Mouse (Mus musculus) natural killer cell, adult 2 months (primary cell): ENCODE data around the gene Heatr9.

Experiments
- DNase-seq, 2 experiments: peaks; one replicate each; pipeline ENCODE4 v3.0.0; 2022; ENCODE audit warnings: low spot score in 2 of 2

The Heatr9 gene

GRCm38 (mm10) chr11:83533192-83533591 lies 11.2 kb upstream of the Heatr9 start:
- no peak for DNase-seq

GRCm38 (mm10) chr11:83530360-83530759 lies 8.4 kb upstream of the Heatr9 start, which contains the start of gene Ccl5:
Ccl5 (minus strand) TSS chr11:83530518.
- peak; percentile 75 to 87 for DNase-seq

GRCm38 (mm10) chr11:83529024-83529423 lies 7.0 kb upstream of the Heatr9 start:
- DNase-seq, result no peak

- DNase-seq, result no peak
Observed at GRCm38 (mm10) chr11:83518371-83518770, 3.6 kb downstream of the Heatr9 start.

GRCm38 (mm10) chr11:83517153-83517552 lies 4.8 kb downstream of the Heatr9 start:
- DNase-seq, result no peak

- DNase-seq, result no peak
Observed at GRCm38 (mm10) chr11:83509521-83509920, 12.5 kb downstream of the Heatr9 start.

- DNase-seq, result no peak
Observed at GRCm38 (mm10) chr11:83504308-83504707, 17.7 kb downstream of the Heatr9 start.

GRCm38 (mm10) chr11:83495571-83495970 lies 26.4 kb downstream of the Heatr9 start:
- no peak for DNase-seq

GRCm38 (mm10) chr11:83491488-83491887 lies 30.5 kb downstream of the Heatr9 start:
- no peak for DNase-seq

- DNase-seq, result peak in 1 of 2 experiments; percentile 15
Observed at GRCm38 (mm10) chr11:83473235-83474016, 48.5 kb downstream of the Heatr9 start.

GRCm38 (mm10) chr11:83472324-83473234 lies 49.4 kb downstream of the Heatr9 start, which contains the start of gene Taf15:
Taf15 (plus strand) TSS chr11:83473086.
- DNase-seq, result peak; percentile 96 to 98

- DNase-seq, result no peak
Observed at GRCm38 (mm10) chr11:83471766-83472165, 50.2 kb downstream of the Heatr9 start.

- no peak for DNase-seq
Observed at GRCm38 (mm10) chr11:83468765-83469164, 53.2 kb downstream of the Heatr9 start.

GRCm38 (mm10) chr11:83467120-83467652 lies 54.8 kb downstream of the Heatr9 start:
- DNase-seq, result no peak

GRCm38 (mm10) chr11:83465976-83466375 lies 56.0 kb downstream of the Heatr9 start:
- no peak for DNase-seq

- peak; percentile 21 to 29 for DNase-seq
Observed at GRCm38 (mm10) chr11:83462711-83463244, 59.2 kb downstream of the Heatr9 start, which contains the start of gene Mmp28. Mmp28 (minus strand) TSS chr11:83463071.
